Mouse (Mus musculus): ENCODE results near the gene Ptgfrn. TPM values are rescaled to one million over a fixed set of nuclear protein-coding genes. Genes with fewer than 3 reads are reported as not detected.

The Ptgfrn gene
- polyA plus RNA-seq, 1 experiment from 2014 or later: 4.2 TPM

GRCm38 (mm10) chr3:101102106-101102505 lies 8.0 kb downstream of the Ptgfrn start:
- Histone ChIP-seq H3K4me1 (ENCODE audit: control insufficient read depth, insufficient read depth, low read length) (peaks cover 13% of the 10 kb centered on the region), H3K4me3 (replicated peaks; ENCODE audit: low read depth, low read length) (no peak overlapping the region), H3K4me2 (ENCODE audit: low read length) (no peak overlapping the region), H3K9me3 (ENCODE audit: control insufficient read depth, low read length) (no peaks in the 10 kb centered on the region), H3K36me3 (ENCODE audit: control insufficient read depth, insufficient read depth, low read length) (no peaks in the 10 kb centered on the region), H3K9ac (replicated peaks; ENCODE audit: low read length) (no peak overlapping the region), H3K27ac (replicated peaks; ENCODE audit: low read depth, low read length) (no peak overlapping the region), H3K27me3 (ENCODE audit: control insufficient read depth, insufficient read depth, low read length) (no peaks in the 10 kb centered on the region)
- no peak for ATAC-seq (ENCODE audit: low FRiP score, low TSS enrichment)
- DNase-seq: no peak
- 84% methylated on average over 7 of the region's 7 CpGs for WGBS

- WGBS: 86% methylated on average over 7 of the region's 7 CpGs
- DNase-seq (no peak), ATAC-seq (ENCODE audit: low FRiP score, low TSS enrichment) (no peak)
- no peaks in the 10 kb centered on the region for H3K36me3 ChIP-seq (ENCODE audit: control insufficient read depth, insufficient read depth, low read length)
- H3K9ac ChIP-seq (replicated peaks; ENCODE audit: low read length): no peak overlapping the region
- no peaks in the 10 kb centered on the region for H3K9me3 ChIP-seq (ENCODE audit: control insufficient read depth, low read length)
- no peaks in the 10 kb centered on the region for H3K27me3 ChIP-seq (ENCODE audit: control insufficient read depth, insufficient read depth, low read length)
- no peak overlapping the region for H3K4me3 ChIP-seq (replicated peaks; ENCODE audit: low read depth, low read length)
- H3K4me1 ChIP-seq (ENCODE audit: control insufficient read depth, insufficient read depth, low read length): peaks cover 13% of the 10 kb centered on the region
- H3K4me2 ChIP-seq (ENCODE audit: low read length): no peak overlapping the region
- no peak overlapping the region for H3K27ac ChIP-seq (replicated peaks; ENCODE audit: low read depth, low read length)
Measured at GRCm38 (mm10) chr3:101101184-101101583, 8.9 kb downstream of the Ptgfrn start.

GRCm38 (mm10) chr3:101099701-101100357 lies 10.2 kb downstream of the Ptgfrn start:
- Histone ChIP-seq H3K4me1 (ENCODE audit: control insufficient read depth, insufficient read depth, low read length) (0 out of 2 replicates have a peak, but pooled peaks cover 2% of the 10 kb centered on the region), H3K27ac (replicated peaks; ENCODE audit: low read depth, low read length) (no peak overlapping the region), H3K9me3 (ENCODE audit: control insufficient read depth, low read length) (no peaks in the 10 kb centered on the region), H3K27me3 (ENCODE audit: control insufficient read depth, insufficient read depth, low read length) (no peaks in the 10 kb centered on the region), H3K4me3 (replicated peaks; ENCODE audit: low read depth, low read length) (no peak overlapping the region), H3K36me3 (ENCODE audit: control insufficient read depth, insufficient read depth, low read length) (no peaks in the 10 kb centered on the region), H3K4me2 (ENCODE audit: low read length) (no peak overlapping the region), H3K9ac (replicated peaks; ENCODE audit: low read length) (no peak overlapping the region)
- DNase-seq: no peak
- no peak for ATAC-seq (ENCODE audit: low FRiP score, low TSS enrichment)
- 79% methylated on average over 9 of the region's 9 CpGs for whole genome bisulfite sequencing

- Histone ChIP-seq H3K4me3 (replicated peaks; ENCODE audit: low read depth, low read length) (no peak overlapping the region), H3K27me3 (ENCODE audit: control insufficient read depth, insufficient read depth, low read length) (no peaks in the 10 kb centered on the region), H3K27ac (replicated peaks; ENCODE audit: low read depth, low read length) (no peak overlapping the region), H3K9me3 (ENCODE audit: control insufficient read depth, low read length) (no peaks in the 10 kb centered on the region), H3K36me3 (ENCODE audit: control insufficient read depth, insufficient read depth, low read length) (no peaks in the 10 kb centered on the region), H3K4me2 (ENCODE audit: low read length) (no peak overlapping the region), H3K4me1 (ENCODE audit: control insufficient read depth, insufficient read depth, low read length) (no peaks in the 10 kb centered on the region), H3K9ac (replicated peaks; ENCODE audit: low read length) (no peak overlapping the region)
- DNase-seq (no peak), ATAC-seq (ENCODE audit: low FRiP score, low TSS enrichment) (no peak)
- WGBS: 83% methylated on average over 4 of the region's 4 CpGs
Measured at GRCm38 (mm10) chr3:101098073-101098472, 12.0 kb downstream of the Ptgfrn start.

- WGBS: 74% methylated on average over 9 of the region's 9 CpGs
- no peak for ATAC-seq (ENCODE audit: low FRiP score, low TSS enrichment)
- no peak for DNase-seq
- H3K27me3 ChIP-seq (ENCODE audit: control insufficient read depth, insufficient read depth, low read length): no peaks in the 10 kb centered on the region
- H3K9me3 ChIP-seq (ENCODE audit: control insufficient read depth, low read length): no peaks in the 10 kb centered on the region
- H3K4me2 ChIP-seq (ENCODE audit: low read length): no peak overlapping the region
- no peak overlapping the region for H3K27ac ChIP-seq (replicated peaks; ENCODE audit: low read depth, low read length)
- H3K4me1 ChIP-seq (ENCODE audit: control insufficient read depth, insufficient read depth, low read length): no peaks in the 10 kb centered on the region
- H3K9ac ChIP-seq (replicated peaks; ENCODE audit: low read length): no peak overlapping the region
- H3K36me3 ChIP-seq (ENCODE audit: control insufficient read depth, insufficient read depth, low read length): no peaks in the 10 kb centered on the region
- H3K4me3 ChIP-seq (replicated peaks; ENCODE audit: low read depth, low read length): no peak overlapping the region
Measured at GRCm38 (mm10) chr3:101097146-101097800, 12.8 kb downstream of the Ptgfrn start.

- Histone ChIP-seq H3K27me3 (ENCODE audit: control insufficient read depth, insufficient read depth, low read length) (no peaks in the 10 kb centered on the region), H3K4me3 (replicated peaks; ENCODE audit: low read depth, low read length) (no peak overlapping the region), H3K9me3 (ENCODE audit: control insufficient read depth, low read length) (no peaks in the 10 kb centered on the region), H3K4me2 (ENCODE audit: low read length) (no peak overlapping the region), H3K36me3 (ENCODE audit: control insufficient read depth, insufficient read depth, low read length) (no peaks in the 10 kb centered on the region), H3K4me1 (ENCODE audit: control insufficient read depth, insufficient read depth, low read length) (no peaks in the 10 kb centered on the region), H3K9ac (replicated peaks; ENCODE audit: low read length) (no peak overlapping the region), H3K27ac (replicated peaks; ENCODE audit: low read depth, low read length) (no peak overlapping the region)
- DNase-seq (no peak), ATAC-seq (ENCODE audit: low FRiP score, low TSS enrichment) (no peak)
- 78% methylated on average over 5 of the region's 5 CpGs for WGBS
Measured at GRCm38 (mm10) chr3:101095761-101096449, 14.2 kb downstream of the Ptgfrn start.

GRCm38 (mm10) chr3:101092202-101092601 lies 17.9 kb downstream of the Ptgfrn start:
- H3K4me2 ChIP-seq (ENCODE audit: low read length): no peak overlapping the region
- H3K36me3 ChIP-seq (ENCODE audit: control insufficient read depth, insufficient read depth, low read length): no peaks in the 10 kb centered on the region
- H3K4me1 ChIP-seq (ENCODE audit: control insufficient read depth, insufficient read depth, low read length): no peaks in the 10 kb centered on the region
- no peaks in the 10 kb centered on the region for H3K9me3 ChIP-seq (ENCODE audit: control insufficient read depth, low read length)
- H3K9ac ChIP-seq (replicated peaks; ENCODE audit: low read length): no peak overlapping the region
- H3K27ac ChIP-seq (replicated peaks; ENCODE audit: low read depth, low read length): no peak overlapping the region
- no peak for DNase-seq
- no peak overlapping the region for H3K4me3 ChIP-seq (replicated peaks; ENCODE audit: low read depth, low read length)
- 78% methylated on average over 13 of the region's 13 CpGs for WGBS
- ATAC-seq (ENCODE audit: low FRiP score, low TSS enrichment): no peak
- no peaks in the 10 kb centered on the region for H3K27me3 ChIP-seq (ENCODE audit: control insufficient read depth, insufficient read depth, low read length)

- Histone ChIP-seq H3K27me3 (ENCODE audit: control insufficient read depth, insufficient read depth, low read length) (no peaks in the 10 kb centered on the region), H3K4me2 (ENCODE audit: low read length) (no peak overlapping the region), H3K9me3 (ENCODE audit: control insufficient read depth, low read length) (no peaks in the 10 kb centered on the region), H3K4me3 (replicated peaks; ENCODE audit: low read depth, low read length) (no peak overlapping the region), H3K36me3 (ENCODE audit: control insufficient read depth, insufficient read depth, low read length) (no peaks in the 10 kb centered on the region), H3K9ac (replicated peaks; ENCODE audit: low read length) (no peak overlapping the region), H3K4me1 (ENCODE audit: control insufficient read depth, insufficient read depth, low read length) (no peaks in the 10 kb centered on the region), H3K27ac (replicated peaks; ENCODE audit: low read depth, low read length) (no peak overlapping the region)
- no peak for ATAC-seq (ENCODE audit: low FRiP score, low TSS enrichment)
- 84% methylated on average over 7 of the region's 7 CpGs for WGBS
- DNase-seq: no peak
Measured at GRCm38 (mm10) chr3:101086584-101087445, 23.3 kb downstream of the Ptgfrn start.
